Mouse (Mus musculus) macrophage (primary cell): Measurements from ENCODE around the gene Glod4. TPM values are rescaled to one million over a fixed set of nuclear protein-coding genes. Genes with fewer than 3 reads are reported as not detected.

Experiments used
- H3K27ac ChIP-seq: fragments of 350-480 bp; formaldehyde crosslinking; 2 replicates; pipeline ENCODE4 v1.9.0; 2021
- H3K36me3 ChIP-seq: fragments of 350-480 bp; formaldehyde crosslinking; 2 replicates; pipeline ENCODE4 v1.9.0; 2021; ENCODE audit errors: inconsistent target
- H3K4me3 ChIP-seq: fragments of 350-480 bp; formaldehyde crosslinking; 2 replicates; pipeline ENCODE4 v1.9.0; 2021; ENCODE audit errors: inconsistent target
- H3K79me2 ChIP-seq: fragments of 350-480 bp; formaldehyde crosslinking; 2 replicates; pipeline ENCODE4 v1.9.0; 2021; ENCODE audit errors: inconsistent target
- WGBS: methylation state at CpG from one replicate; pipeline ENCODE4 v1.1.7; 2026; ENCODE audit warnings: inconsistent platforms; ENCODE audit not compliant: missing documents; 5-methylcytosine and 5-hydroxymethylcytosine counted together
- polyA plus RNA-seq: library from polyadenylated mRNA; stranded (reverse); fragments of 250-400 nt; gene quantifications from 3 replicates; pipeline ENCODE4 v1.2.4, GENCODE M21; 2018; ENCODE audit warnings: inconsistent platforms

Glod4 gene
- polyA plus RNA-seq, 1 experiment from 2014 or later: 72.9 TPM

GRCm38 (mm10) chr11:76081048-76081640, 162.4 kb downstream of the Glod4 start:
- Histone ChIP-seq H3K79me2 (no peaks in the 10 kb centered on the region), H3K4me3 (no peak overlapping the region), H3K36me3 (peaks cover 46% of the 10 kb centered on the region), H3K27ac (no peak overlapping the region)
- 86% methylated on average over 6 of the region's 6 CpGs for WGBS

GRCm38 (mm10) chr11:76080293-76080692, 163.2 kb downstream of the Glod4 start:
- no peak overlapping the region for H3K4me3 ChIP-seq
- H3K36me3 ChIP-seq: peaks cover 54% of the 10 kb centered on the region
- 93% methylated on average over 2 of the region's 2 CpGs for WGBS
- H3K79me2 ChIP-seq: no peaks in the 10 kb centered on the region
- no peak overlapping the region for H3K27ac ChIP-seq

GRCm38 (mm10) chr11:76077341-76077740, 166.2 kb downstream of the Glod4 start:
- peaks cover 61% of the 10 kb centered on the region for H3K36me3 ChIP-seq
- no peaks in the 10 kb centered on the region for H3K79me2 ChIP-seq
- H3K27ac ChIP-seq: no peak overlapping the region
- WGBS: 96% methylated on average over 6 of the region's 6 CpGs
- H3K4me3 ChIP-seq: no peak overlapping the region

GRCm38 (mm10) chr11:76074296-76075093, 169.0 kb downstream of the Glod4 start:
- peaks cover 50% of the 10 kb centered on the region for H3K36me3 ChIP-seq
- WGBS: 85% methylated on average over 11 of the region's 11 CpGs
- H3K4me3 ChIP-seq: no peak overlapping the region
- no peak overlapping the region for H3K27ac ChIP-seq
- no peaks in the 10 kb centered on the region for H3K79me2 ChIP-seq

Other genes starting within 250 kb of the Glod4 start
- gene 1700016K19Rik, start 243.8 kb downstream of the Glod4 start, polyA plus RNA-seq: not detected in 3 replicates
- 0.15 to 0.23 TPM in 2 of 3 replicates, not detected in the other for gene Rflnb, start 215.9 kb downstream of the Glod4 start, polyA plus RNA-seq
- 40.3 to 55.9 TPM (median 45.5 TPM) in 3 replicates for gene Vps53, start 64.1 kb downstream of the Glod4 start, polyA plus RNA-seq
- 1.5 to 6.1 TPM (median 2.5 TPM) in 3 replicates for gene Fam57a, start 64.1 kb downstream of the Glod4 start, polyA plus RNA-seq
- gene Dbil5, start 26.1 kb downstream of the Glod4 start, polyA plus RNA-seq: not detected in 3 replicates
- 3.1 to 12.0 TPM (median 3.1 TPM) in 3 replicates for gene Gemin4, start 26.1 kb downstream of the Glod4 start, polyA plus RNA-seq
- gene Mrm3, start within 50 bp of the Glod4 start, polyA plus RNA-seq: 3.0 to 9.3 TPM (median 4.1 TPM) in 3 replicates
- 0.32 to 1.3 TPM (median 0.37 TPM) in 3 replicates for gene Nxn, start 155.4 kb upstream of the Glod4 start, polyA plus RNA-seq
- gene Timm22, start 163.2 kb upstream of the Glod4 start, polyA plus RNA-seq: 19.2 to 30.1 TPM (median 23.7 TPM) in 3 replicates